Mouse (Mus musculus): ENCODE data around the gene Gramd4. TPM values are rescaled to one million over a fixed set of nuclear protein-coding genes. Genes with fewer than 3 reads are reported as not detected.

Gramd4 gene
- polyA plus RNA-seq (2017; shearing (Covaris generic)): 100 to 1,000 TPM in 1 of 2 experiments, 10 to 100 TPM in 1; 88.4 to 143 TPM

DNA sequence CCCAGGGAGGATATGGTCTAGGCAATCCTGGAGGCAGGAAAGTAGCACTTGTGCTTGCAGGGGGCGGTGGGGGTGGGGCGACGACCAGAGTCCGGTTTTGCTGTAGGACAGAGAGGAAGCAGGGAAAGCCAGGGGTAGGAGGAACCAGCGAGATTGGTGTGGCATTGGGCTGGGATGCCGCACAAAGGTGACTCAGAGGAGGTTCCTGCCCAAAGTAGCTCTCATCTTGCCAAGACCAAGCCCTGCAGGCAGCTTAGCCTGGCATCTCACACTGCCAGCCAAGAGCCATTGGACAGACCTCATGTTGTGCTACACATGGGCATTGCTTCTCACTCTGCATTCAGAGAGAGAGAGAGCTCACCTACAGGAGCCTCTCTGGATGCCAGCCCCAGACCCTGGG lies at the start of gene Gramd4:
Gene Gramd4 (plus strand): TSS at position 283 of the 400 bp plus-strand sequence.

DNA sequence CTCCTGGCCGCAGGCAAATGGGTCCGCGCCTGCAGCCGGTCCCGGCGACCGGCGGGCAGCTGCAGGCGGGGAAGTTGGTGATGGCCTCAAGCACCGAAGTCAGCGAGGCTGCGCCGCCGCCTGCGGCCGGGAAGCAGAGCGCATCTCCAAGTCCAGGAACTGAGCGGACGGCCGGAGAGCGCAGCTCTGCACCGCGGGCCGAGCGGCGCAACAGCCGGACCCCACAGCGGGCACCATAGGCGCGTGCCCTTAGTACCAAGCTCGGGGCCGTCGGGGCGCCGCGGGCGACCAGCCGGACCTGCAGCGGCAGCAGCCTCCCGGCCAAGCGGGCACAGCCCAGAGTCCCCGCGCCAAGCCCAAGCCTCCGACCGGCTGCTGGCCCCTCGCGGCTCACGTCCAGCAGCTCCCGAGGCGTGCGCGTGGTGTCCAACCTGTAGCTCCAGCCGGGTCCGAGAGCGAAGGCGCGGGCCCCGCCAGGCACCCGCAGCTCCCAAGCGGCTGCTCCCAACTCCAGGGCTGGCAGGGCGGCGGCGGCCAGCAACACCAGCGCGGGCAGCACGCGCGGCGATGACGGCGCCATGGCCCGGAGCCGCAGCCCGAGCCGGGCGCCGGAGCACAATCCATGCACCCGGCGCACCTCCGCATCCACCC lies 24.2 kb upstream of the Gramd4 start, which contains the start of gene Celsr1:
Gene Celsr1 (minus strand): TSS at position 587 of the 651 bp plus-strand sequence.

DNA sequence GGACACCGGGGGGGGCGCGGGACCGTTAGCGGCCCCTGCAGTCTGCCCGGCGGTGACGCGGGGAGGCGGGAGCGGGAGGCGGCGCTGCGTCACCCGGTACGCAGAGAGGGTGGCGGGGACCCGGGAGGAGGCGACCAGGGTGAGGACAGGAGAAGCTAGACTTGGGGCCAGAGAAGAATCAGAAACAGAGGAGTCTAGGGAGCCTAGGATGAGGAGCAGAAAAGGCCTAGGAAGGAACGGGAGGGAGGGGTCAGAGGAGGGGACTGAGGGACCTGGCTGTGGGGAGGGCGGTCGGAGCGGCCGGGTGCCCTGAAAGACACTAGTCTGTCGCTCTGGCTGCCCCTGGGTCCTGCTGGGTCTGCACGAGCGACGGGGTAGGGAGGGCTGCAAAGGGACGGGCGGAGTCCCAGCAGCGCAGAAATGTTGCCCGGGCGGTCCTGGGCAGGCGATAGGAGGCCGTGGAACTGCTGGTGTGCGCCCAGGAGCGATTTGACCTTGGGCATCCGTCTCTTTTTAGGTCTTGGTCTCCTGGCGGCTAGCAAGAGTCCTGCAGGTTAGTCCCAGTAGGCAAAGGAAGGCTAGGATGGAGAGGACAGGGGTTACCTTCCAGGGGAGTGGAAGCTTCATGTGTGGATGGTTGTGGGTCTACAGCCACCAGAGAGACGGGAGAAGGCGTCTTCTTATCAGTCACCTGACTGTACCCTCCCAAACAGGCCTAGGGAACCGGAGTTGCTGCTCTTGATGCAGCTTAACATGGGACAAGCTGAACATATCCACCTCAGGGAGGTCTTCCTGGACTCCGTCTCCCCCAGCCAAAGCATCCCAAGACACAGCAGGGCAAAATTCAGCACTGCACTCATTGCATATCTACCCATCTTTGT lies 128.4 kb downstream of the Gramd4 start, which contains the start of gene Cerk:
Gene Cerk (minus strand): TSS at position 453 of the 881 bp plus-strand sequence.

Other genes starting within 250 kb of the Gramd4 start
- 10 to 100 TPM; 32.3 to 46.1 TPM for gene Cdpf1, start 246.0 kb upstream of the Gramd4 start, polyA plus RNA-seq (2017; shearing (Covaris generic))
- under 1 TPM; 0.11 to 0.61 TPM for gene Pkdrej, start 236.0 kb upstream of the Gramd4 start, polyA plus RNA-seq (2017; shearing (Covaris generic))
- 10 to 100 TPM; 17.6 to 24.7 TPM for gene Ttc38, start 225.4 kb upstream of the Gramd4 start, polyA plus RNA-seq (2017; shearing (Covaris generic))
- 1 to 10 TPM; 2.3 to 2.9 TPM for gene Gtse1, start 197.9 kb upstream of the Gramd4 start, polyA plus RNA-seq (2017; shearing (Covaris generic))
- 10 to 100 TPM; 51.9 to 75.1 TPM for gene Trmu, start 178.4 kb upstream of the Gramd4 start, polyA plus RNA-seq (2017; shearing (Covaris generic))
- 1 to 10 TPM; 8.9 to 9.5 TPM for gene Celsr1, start 23.9 kb upstream of the Gramd4 start, polyA plus RNA-seq (2017; shearing (Covaris generic))
- gene Cerk, start 128.4 kb downstream of the Gramd4 start, polyA plus RNA-seq (2017; shearing (Covaris generic)): 10 to 100 TPM; 20.5 to 21.6 TPM
- gene Tbc1d22a, start 156.8 kb downstream of the Gramd4 start, polyA plus RNA-seq (2017; shearing (Covaris generic)): 10 to 100 TPM; 17.0 to 17.1 TPM

Measured in inflammation-experienced regulatory T-cells (primary cell).